Mouse (Mus musculus): ENCODE data around the gene Pfn1.
A peak's percentile ranks its signal among the peaks of the same experiment; 100 is the strongest.

GRCm38 (mm10) chr11:70623053-70623742 lies 31.2 kb downstream of the Pfn1 start:
- TF ChIP-seq CTCF (IDR thresholded peaks at IDR 0.05; ENCODE audit: low read depth) (peak; percentile 30), EP300 (IDR thresholded peaks at IDR 0.05; ENCODE audit: low read depth) (no peak)

Data from heart, postnatal 0 days (tissue).